Mouse (Mus musculus) adrenal gland, postnatal 4 days (tissue): ENCODE data around the gene Fam193a. TPM values are rescaled to one million over a fixed set of nuclear protein-coding genes. Genes with fewer than 3 reads are reported as not detected.

Source experiments
- DNase-seq, 2 experiments: peaks; one replicate each; pipeline ENCODE4 v3.0.0; 2021 to 2022; ENCODE audit warnings: low spot score in 2 of 2, mixed read lengths in 2 of 2
- total RNA-seq, 2 experiments: library from RNA; stranded (reverse); gene quantifications; 2 replicates each; pipeline ENCODE4 v1.2.3; 2021

The Fam193a gene
- total RNA-seq, 2 experiments from 2014 or later, result 40.4 to 42.5 TPM

DNA sequence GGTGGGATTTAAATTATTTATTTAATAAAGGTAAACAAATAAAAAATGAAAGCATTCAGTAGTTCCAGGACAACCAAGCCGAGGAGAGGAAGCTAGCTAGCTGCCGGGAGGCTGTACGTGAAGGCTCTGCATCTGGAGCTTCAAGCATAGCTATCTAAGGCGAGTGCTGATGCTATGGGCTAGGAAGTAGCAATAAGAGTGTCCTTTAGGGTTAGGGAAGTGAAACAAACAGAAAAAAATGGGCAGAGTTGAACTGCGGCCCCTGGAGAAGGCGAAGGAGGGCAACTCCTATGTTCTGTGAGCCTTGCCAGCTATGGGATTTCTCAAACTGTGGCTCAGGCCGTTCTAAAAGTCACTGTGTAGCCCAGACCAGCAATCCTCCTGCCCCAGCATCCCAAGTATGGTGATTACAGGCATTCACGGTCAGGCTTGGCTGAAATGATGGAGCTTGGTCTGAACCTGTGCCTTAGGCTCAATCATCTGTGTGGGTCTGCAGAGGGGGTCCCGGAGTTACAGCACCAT lies 149.7 kb downstream of the Fam193a start:
- no peak for DNase-seq

DNA sequence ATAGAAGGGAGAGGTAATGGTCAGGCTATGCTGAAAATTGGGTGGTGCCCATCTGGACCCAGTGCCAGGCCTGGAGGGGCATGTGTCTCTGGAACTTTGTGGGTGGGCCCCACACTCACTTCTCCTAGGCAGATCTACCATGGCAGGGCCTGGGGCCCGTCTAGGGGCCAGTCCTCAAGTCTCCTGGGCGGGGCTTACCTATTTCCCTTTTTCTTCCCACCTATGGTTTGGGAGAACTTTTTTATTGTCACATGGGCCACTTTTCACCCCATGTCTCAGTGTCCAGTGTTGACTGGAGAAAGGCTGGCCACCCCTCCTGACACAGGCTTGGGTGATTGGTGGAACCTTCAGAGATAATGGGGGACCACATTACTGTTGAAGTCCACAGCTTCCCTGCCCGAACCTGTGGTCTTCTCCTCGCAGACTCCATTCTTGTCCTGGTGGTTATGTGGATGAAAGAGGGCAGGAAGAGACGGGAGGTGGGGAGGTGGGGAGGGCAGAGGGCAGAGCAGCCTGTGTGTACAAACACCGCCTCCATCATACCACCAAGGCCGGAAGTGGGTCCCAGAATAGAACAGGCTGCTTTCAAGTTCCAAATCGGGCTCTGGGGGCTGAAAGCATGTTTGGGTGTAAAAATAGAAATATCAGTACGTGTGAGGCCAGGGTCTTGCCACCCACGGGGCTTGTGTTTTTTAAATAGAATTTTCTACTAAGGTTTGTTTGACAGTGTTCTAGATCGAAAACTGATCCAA lies 150.9 kb downstream of the Fam193a start:
- DNase-seq, result no peak

DNA sequence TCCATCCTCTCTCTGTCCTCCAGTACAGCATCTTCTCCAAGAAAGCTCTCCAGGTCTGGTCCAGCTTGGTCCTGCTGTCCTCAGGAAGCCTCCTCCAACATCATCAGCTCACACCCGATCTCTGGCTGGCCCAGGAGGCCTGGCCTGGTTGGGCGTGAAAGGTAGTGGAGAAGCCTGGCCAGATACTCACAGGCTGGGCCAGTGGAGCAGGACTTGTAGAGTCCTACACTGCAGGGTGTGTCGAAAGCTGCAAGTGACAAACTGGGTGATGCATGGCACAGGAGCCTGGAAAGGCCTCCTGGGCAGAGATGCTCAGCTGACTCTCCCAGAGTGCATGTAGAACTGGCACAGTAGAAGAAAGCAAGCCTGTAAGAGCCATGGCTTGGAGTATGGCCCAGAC lies 151.6 kb downstream of the Fam193a start:
- DNase-seq, result no peak

DNA sequence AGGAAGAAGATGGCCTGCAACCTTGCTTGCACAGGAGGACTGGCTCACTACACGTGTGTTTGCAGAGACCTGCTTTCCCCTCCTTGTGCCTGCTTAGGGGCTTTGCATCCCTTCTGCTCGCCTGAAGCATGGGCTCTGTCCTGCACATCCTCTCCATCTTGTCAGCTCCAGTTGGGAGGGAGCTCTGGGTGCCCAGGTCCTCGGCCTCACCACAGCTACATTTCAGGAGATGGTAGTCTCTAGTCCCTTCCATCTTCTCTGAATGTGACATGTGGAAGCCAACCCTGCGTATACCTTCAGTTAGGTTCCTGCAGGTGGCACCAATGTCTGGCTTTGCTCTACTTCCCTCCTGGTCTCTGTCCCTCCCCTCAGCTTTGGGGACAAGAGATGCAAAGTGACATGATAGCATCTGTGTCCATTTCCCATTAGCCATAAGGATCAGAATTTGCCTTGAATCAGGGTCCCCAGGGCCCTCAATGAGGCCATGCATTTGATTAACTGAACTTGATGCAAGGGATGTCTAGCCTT lies 154.3 kb downstream of the Fam193a start:
- no peak for DNase-seq

DNA sequence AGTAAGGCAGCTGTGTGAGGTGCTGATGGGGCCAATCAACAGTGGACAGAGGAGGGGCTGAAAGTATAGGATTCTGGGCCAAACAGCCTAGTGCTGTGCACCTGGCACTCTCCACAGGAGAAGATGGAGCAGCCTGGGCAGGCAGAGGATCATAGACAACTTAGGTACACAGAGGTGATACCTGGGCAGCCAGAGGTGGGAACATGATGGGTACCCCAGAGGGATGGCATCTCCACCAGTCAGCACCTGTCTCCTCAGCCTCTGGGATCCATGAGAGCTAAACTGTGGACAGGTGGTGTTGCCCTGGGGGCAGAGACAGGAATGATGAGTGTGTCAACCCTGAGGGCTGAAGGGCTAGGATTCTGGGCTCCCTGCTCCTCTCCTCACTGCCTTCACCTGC lies 154.8 kb downstream of the Fam193a start:
- DNase-seq, result no peak

DNA sequence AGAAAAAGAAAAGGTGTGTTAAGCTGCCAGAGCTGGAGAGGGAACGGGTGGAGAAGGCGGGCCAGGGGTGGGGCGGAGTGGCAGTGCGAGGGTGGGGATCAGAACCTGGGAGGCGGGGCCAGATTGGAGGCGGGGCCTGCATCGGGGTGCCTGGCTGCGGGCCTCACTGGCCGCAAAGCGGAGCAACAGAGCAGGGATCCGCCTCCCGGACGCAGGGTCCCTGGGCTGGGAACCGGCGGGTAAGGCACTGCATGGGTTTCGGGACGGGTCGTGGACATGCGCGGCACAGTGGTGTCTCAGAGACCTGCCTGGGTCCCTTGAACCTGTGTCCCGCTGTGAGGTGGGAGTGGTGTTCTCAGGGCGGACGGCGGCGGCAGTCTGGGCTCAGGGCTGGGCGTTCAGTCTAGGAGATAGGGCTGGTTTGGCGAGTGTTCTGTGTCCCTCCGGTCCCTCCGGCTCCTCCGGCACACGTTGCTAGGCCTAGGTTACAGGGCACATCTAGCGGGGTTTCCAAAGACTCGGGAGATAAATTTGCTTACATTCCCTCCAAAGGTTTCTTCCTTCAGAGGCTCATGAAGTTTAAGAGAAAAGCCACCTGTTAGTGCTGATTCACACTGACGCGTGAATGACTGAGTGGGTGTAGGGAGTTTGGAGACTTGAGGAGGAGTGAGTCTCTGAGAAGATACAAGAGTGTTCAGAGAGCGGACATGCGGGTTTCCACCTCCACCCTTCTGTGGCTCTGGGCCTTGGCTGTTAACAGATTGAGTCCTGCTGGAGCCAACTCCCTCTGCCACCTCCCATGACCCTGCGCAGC lies 156.1 kb downstream of the Fam193a start, which contains the start of gene Sh3bp2:
Sh3bp2 (plus strand) TSS at position 176 of the 814 bp plus-strand sequence.
- DNase-seq, result peak; percentile 85 to 93

DNA sequence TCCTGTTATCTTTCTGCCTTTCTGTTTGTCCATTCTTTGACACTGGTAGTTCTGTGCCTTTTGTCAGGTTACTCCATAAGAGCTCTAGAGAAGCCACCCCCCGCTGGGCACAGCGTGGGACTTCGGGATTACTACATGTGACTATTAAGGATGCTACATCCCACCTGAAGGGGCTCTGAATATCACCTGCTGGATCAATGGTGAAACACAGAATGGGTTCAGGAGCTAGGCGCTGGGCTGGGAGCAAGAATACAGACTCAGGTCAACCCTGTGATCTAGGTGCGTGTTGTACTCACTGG lies 156.7 kb downstream of the Fam193a start:
- DNase-seq, result no peak

DNA sequence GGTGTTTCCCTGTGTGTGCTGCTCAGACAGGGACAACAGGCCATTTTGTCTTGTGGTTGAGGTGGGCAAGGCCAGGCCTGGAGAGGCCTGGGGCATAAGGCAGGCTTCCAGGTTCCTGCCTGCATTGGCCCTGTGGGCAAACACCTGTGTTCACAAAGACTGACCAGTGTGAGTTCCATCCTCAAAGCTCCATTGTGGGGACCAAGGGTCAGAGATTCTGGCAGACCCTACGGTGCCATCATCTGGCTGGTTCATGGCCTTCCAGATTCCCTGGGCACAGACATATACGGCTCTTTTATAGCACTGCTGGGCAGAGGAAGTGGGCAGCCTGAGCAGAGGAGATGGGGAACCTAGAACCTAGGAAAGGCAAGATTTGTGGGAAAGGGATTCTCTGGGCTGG lies 157.6 kb downstream of the Fam193a start:
- DNase-seq, result no peak

DNA sequence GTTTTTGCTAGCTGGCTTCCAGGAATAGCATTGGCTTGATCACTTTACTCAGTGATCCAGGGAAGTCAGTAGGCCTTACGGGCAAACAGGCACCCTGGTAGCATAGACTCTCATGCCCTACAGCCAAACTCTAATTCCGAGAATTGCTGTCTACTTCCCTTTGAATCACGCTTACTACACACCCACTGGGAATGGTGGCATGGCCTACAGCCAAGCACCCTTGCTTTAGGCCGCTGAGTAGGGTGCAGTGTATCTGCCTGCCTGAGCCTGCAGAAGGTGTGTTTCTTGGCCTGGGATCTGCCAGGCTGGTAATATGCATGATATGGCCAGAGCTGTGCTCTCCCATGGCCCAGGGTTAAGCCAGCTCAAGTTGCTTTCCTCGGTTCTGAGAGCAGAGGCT lies 159.0 kb downstream of the Fam193a start:
- DNase-seq, result no peak

DNA sequence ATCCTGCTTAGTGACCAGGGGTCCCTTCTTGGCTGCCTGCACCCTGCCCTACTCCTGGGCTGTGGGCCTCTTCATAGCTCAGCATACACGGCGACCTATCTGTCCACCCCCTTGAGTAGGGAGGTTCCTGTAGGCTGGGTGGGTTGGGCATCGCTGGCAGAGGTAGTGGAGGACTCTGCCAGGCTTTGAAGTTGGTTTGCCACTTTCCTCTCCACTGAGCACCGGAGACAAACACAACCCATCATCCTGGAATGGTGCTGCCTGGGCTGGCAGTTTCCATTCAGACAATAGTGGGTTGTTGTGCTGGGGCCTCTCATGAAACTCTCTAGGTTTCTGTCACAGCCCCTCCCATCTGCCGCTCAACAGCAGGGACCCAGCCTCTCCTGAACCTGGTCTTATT lies 160.4 kb downstream of the Fam193a start:
- no peak for DNase-seq

DNA sequence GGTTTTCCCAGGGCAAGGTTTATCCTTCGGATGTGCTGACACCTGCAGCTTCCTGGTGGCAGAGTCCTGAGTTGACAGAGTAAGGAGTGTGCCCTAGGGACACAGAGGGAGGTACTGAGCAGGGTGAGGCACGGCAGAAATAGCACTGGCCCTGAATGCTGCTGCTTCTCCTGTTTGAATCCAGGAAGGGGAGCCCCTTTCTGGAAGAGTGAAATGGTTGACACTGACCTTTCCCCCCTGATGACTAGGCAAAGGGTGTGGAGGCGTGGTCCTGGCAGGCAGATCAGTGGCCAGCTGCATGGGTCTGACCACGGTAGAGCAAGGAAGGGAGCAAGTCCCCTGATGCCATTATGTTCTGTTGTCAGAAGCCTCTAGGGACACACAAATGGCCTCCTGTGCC lies 161.0 kb downstream of the Fam193a start:
- DNase-seq, result no peak

DNA sequence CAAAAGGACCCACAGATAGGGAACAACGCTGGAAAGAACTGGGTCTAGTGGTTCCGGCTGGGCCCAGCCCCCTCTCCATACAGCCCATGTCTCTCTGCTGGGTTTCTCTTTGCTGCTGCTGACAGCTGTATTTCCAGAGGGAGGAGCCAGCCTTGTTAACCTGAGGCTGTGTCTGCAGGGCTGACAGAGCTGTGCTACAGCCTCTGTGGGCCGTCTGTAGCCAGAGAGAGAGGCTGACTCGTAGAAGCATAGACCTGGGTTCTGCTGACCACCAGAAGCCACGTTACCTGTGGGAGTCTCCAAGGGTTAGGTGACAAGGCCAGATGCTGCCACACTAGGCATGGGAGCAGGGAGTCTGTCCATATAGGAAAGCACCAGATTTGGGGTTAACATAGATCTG lies 163.3 kb downstream of the Fam193a start:
- DNase-seq, result no peak

DNA sequence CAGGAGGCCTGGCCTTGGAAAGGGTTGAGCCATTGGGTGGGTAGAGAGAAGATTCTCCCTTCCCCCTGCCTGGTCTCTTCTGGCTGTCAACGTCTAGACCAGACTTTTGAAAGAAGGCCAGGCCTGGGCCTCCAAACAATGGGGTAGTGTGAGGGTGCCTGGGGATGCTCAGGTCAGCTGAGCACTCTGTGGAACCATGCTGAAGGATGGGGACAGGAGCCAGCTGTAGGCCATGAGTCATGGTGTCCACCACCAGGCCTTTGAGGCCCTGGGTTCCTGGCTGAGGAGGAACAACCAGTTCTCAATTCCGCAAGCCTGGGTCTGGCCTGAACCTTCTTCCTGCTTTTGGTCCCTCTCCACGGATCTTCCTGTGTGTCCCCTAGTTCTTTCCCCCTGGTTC lies 164.1 kb downstream of the Fam193a start:
- DNase-seq, result no peak

DNA sequence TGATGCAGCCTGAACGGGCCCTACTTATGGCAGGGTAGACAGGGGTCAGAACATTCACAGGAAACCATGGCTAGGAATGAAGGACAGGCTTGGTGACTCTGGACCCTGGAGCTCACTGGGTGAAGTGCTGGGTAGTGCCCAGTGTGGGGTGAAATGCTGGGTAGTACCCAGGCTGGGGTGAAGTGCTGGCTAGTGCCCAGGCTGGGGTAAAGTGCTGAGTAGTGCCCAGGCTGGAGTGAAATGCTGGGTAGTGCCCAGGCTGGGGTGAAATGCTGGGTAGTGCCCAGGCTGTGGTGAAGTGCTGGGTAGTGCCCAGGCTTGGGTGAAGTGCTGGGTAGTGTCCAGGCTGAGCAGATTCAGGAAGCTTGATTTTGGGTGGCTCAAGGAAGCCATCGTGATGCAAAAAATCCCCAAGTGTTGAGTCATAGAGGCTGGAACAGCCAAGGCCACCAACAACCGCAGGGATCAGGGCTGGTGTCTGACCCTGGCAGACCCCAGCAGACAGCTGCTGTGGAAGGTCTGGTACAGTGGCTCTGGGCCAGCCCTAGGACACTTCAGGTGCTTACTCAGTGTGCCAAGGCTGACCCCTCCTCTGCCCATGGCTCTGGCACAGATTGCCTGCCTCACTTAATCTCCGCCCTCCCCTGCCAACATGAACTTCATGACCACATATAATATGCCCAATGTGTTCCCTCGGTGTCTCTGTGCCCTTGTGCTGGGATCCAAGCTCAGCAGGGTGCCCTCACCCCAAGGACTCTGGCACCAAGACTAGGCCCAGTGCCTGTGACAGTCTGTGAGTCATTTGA lies 165.2 kb downstream of the Fam193a start:
- peak in 1 of 2 experiments; percentile 53 for DNase-seq

DNA sequence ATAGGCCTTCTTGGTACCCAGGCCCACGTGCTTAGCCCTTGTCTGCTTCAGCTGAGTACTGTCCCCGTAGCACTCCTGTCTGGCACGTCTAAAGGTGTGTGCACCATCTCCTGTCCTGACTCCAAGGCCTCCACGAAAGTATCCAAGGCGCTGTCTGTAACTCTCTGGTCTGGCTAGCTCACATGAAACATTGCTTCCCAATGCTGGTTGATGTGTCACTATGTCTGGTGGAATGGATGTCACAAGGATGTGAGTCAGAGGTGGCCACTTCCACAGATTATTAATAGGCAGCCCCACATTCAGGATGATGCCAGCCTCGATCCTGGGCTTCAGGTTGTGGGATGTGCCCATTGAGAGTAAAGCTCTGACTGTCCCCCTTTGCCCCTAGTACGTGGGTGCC lies 166.1 kb downstream of the Fam193a start:
- DNase-seq, result no peak

Other genes with a start within 250 kb of the Fam193a start
- gene Poln, start 200.5 kb upstream of the Fam193a start, total RNA-seq, result 1 to 10 TPM; 1.4 to 3.4 TPM
- gene Haus3, start 200.4 kb upstream of the Fam193a start, total RNA-seq, result 10 to 100 TPM; 12.3 to 14.0 TPM
- 100 to 1,000 TPM; 145 to 158 TPM for gene Mxd4, start 182.2 kb upstream of the Fam193a start, total RNA-seq
- 1 to 10 TPM in 1 of 2 experiments, under 1 TPM in 1; 0.79 to 1.1 TPM for gene Zfyve28, start 81.5 kb upstream of the Fam193a start, total RNA-seq
- under 1 TPM in 1 of 2 experiments, not detected in 1; 0.14 TPM for gene Cfap99, start 81.3 kb upstream of the Fam193a start, total RNA-seq
- 100 to 1,000 TPM; 129 TPM for gene Rnf4, start 33.6 kb upstream of the Fam193a start, total RNA-seq
- 10 to 100 TPM; 28.0 to 28.4 TPM for gene Tnip2, start 144.1 kb downstream of the Fam193a start, total RNA-seq
- 10 to 100 TPM; 10.7 to 14.5 TPM for gene Sh3bp2, start 155.9 kb downstream of the Fam193a start, total RNA-seq
- gene Add1, start 203.7 kb downstream of the Fam193a start, total RNA-seq, result 100 to 1,000 TPM; 215 to 240 TPM